9 mouse cellular contexts compared by ENCODE assay signal in the genomic region with DNA sequence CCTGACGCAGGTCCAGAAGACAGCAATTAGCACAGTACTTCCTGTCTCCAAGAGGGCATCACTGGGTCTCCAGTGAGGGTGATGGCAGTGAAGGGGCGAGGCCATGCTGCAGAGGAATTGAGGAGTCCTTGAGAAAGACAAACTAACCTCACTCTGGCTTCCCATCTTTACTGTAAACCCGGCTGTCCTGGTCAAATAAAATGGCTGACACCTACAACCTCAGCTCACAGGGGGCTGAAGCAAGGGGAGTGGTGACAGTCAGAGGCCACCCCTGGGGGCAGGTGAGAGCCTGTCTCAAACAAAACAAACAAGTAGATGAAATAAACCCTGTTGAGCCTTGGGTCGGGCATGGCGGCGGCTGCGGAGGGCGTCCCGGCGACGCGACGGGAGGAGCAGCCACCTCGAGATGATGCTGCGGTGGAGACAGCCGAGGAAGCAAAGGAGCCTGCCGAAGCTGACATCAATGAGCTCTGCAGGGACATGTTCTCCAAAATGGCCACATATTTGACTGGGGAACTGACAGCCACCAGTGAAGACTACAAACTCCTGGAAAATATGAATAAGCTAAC. TPM values are rescaled to one million over a fixed set of nuclear protein-coding genes. Genes with fewer than 3 reads are reported as not detected.
A peak's percentile ranks its signal among the peaks of the same experiment; 100 is the strongest.
DNase-seq lines count a peak whose midpoint lies in the region; ATAC-seq and TF ChIP-seq lines count a peak whose summit lies in the region.
"Had no signal": no experiment of that assay in that cellular context is flagged by ENCODE, and none has a peak within 500 bp of the region (broad histone marks: within the 10 kb centered on the region; RNA-seq: fewer than 3 reads in every experiment).

No protein-coding gene starts in this region.

- intact Hi-C loops in heart, postnatal 25 days (cut with DNase I) = no loop called here

- peak overlapping the region; percentile 9; the same call in 1 of the 2 replicates for H3K4me3 ChIP-seq in spleen, adult 2 months (ENCODE audit: extremely low read depth, insufficient read depth, insufficient read length)
- H3K4me3 ChIP-seq in liver, embryonic 12.5 days = peak overlapping the region; percentile 41

- H3K9ac ChIP-seq in liver, embryonic 12.5 days = no peak overlapping the region

- peak; percentile 46 for ATAC-seq in liver, embryonic 12.5 days

- peak overlapping the region; percentile 55 for H3K4me2 ChIP-seq in liver, embryonic 12.5 days

- no peaks in the 10 kb centered on the region for H3K4me1 ChIP-seq in spleen, adult 2 months (ENCODE audit: control insufficient read depth, insufficient read depth, insufficient read length)
- peaks cover 11% of the 10 kb centered on the region; the same call in 1 of the 2 replicates for H3K4me1 ChIP-seq in liver, embryonic 12.5 days

- TF ChIP-seq POLR2A in spleen, adult 2 months (IDR thresholded peaks at IDR 0.05; ENCODE audit: low read depth, low read length) = no peak

- H3K9me3 ChIP-seq in liver, embryonic 12.5 days (replicated peaks) = no peaks in the 10 kb centered on the region

- no peaks in the 10 kb centered on the region for H3K27me3 ChIP-seq in spleen, adult 2 months (ENCODE audit: control insufficient read depth, insufficient read depth, low read length)
- H3K27me3 ChIP-seq in liver, embryonic 12.5 days (replicated peaks) = no peaks in the 10 kb centered on the region

- H3K36me3 ChIP-seq in spleen, adult 2 months (ENCODE audit: control insufficient read depth, insufficient read depth, low read length) = no peaks in the 10 kb centered on the region
- no peaks in the 10 kb centered on the region for H3K36me3 ChIP-seq in liver, embryonic 12.5 days

- WGBS in spleen, adult 2 months = 46% methylated on average over 17 of the region's 17 CpGs
- 61% methylated on average over 17 of the region's 17 CpGs for WGBS in liver, embryonic 12.5 days (ENCODE audit: insufficient replicate concordance)

- DNase-seq in heart, adult 11 months = peak; percentile 82
- no peak for DNase-seq in heart, postnatal 25 days (ENCODE audit: low spot score)
- DNase-seq in spleen, adult 2 months (ENCODE audit: low read depth in 1 of 2, low spot score in 2 of 2) = no peak
- no peak for DNase-seq in spleen, adult 12 weeks (ENCODE audit: low spot score)
- no peak for DNase-seq in adrenal gland, postnatal 4 days (ENCODE audit: low spot score in 2 of 2)
- no peak for DNase-seq in gastrocnemius, adult 18-20 months (ENCODE audit: low spot score)
- DNase-seq in urinary bladder, adult 2 months (ENCODE audit: low spot score) = no peak
- DNase-seq: kidney, adult 2 months had no signal

- H3K27ac ChIP-seq in spleen, adult 2 months (ENCODE audit: insufficient read depth, low read length) = no peak overlapping the region
- no peak overlapping the region for H3K27ac ChIP-seq in liver, embryonic 12.5 days

- TF ChIP-seq CTCF in spleen, adult 2 months (IDR thresholded peaks at IDR 0.05; ENCODE audit: extremely low read depth, insufficient read depth, insufficient read length, insufficient replicate concordance) = no peak

RNA-seq across cellular contexts. Expression of gene Cacnb4, which starts 57.1 kb away (rescaled TPM):
- total RNA-seq in heart, postnatal 25 days (2021) = 1 to 10 TPM in 1 of 2 experiments, under 1 TPM in 1; 0.36 to 1.2 TPM
- polyA plus RNA-seq in spleen, adult 2 months (2012; rRNA removed) = 0.06 and 0.11 TPM in 2 replicates
- polyA plus RNA-seq in liver, embryonic 12.5 days (2016; fragmentation: Nextera tagmentation; extraction: Ambion mirVana) = 0.31 and 0.47 TPM in 2 replicates
- total RNA-seq in adrenal gland, postnatal 4 days (2021) = 1 to 10 TPM; 1.1 to 2.4 TPM
- under 1 TPM; 0.21 to 0.55 TPM for total RNA-seq in gastrocnemius, adult 18-20 months (2021)
- polyA plus RNA-seq in urinary bladder, adult 2 months (2012; rRNA removed) = 0.74 and 0.75 TPM in 2 replicates
